Mouse (Mus musculus): ENCODE results near the gene Hmgcl. TPM values are rescaled to one million over a fixed set of nuclear protein-coding genes. Genes with fewer than 3 reads are reported as not detected.

Gene Hmgcl
- total RNA-seq (2017), result 97.1 and 111 TPM in 2 replicates

GRCm38 (mm10) chr4:135946278-135946658 is at the start of gene Hmgcl:
TSS of gene Hmgcl (plus strand) at chr4:135946448.
- peak; percentile 93 for ATAC-seq (ENCODE audit: extremely low read depth, insufficient number of reproducible peaks, low FRiP score, poor library complexity, severe bottlenecking)

DNA sequence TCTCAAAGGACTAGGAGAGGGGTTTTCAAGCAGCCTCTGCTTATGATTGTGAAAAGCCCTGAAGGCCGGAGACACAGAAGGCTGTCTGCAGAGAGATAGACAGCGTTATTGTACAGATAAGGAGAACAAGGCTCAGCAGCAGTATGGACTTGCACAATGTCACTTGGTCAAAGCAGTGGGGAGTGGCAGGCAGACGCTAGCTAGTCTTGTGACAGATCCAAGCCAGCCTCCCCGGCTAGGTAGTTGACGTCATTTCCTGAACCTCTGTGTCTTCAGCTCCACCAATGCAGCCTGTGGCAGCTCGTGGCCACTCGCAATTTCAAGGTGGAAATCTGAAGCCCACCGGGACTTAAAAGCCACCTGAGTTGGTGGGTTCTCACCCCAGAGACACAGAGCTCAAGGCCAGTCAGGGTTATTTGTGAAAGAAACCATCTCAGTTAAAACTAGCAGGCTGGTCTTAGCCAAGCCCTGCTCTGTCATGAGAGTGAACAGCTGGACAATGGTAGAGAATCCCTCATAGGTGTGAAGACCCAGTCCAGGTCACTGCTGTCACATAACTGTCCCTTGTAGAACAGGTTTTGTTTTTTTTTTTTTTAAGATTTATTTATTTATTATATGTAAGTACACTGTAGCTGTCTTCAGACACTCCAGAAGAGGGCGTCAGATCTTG is 47.7 kb upstream of the Hmgcl start:
- ATAC-seq (ENCODE audit: extremely low read depth, insufficient number of reproducible peaks, low FRiP score, poor library complexity, severe bottlenecking), result peak; percentile 86

GRCm38 (mm10) chr4:135899050-135899448 is 47.2 kb upstream of the Hmgcl start:
- peak; percentile 43; the same call in 1 of the 2 replicates for ATAC-seq (ENCODE audit: extremely low read depth, insufficient number of reproducible peaks, low FRiP score, poor library complexity, severe bottlenecking)

DNA sequence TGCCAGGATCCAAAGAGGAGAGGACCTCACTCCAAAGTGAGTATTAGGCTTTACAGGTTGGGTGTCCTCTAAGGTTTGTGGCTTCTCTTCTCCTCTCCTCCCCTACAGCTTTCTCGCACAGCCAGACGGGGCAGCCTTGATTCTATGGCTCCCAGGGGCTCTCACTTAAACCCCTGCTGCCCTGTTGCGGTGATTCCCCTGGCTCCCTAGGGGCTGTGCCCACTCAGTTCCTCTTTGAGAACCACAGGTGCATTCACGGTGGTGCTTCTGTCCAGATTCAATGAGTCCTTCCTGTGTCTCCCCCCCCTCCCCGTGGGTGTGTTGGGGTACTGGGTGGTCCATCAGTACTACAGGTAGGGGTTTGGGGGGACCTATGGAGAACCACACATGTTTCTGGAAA is 46.2 kb upstream of the Hmgcl start:
- ATAC-seq (ENCODE audit: extremely low read depth, insufficient number of reproducible peaks, low FRiP score, poor library complexity, severe bottlenecking), result peak; percentile 61

- ATAC-seq (ENCODE audit: extremely low read depth, insufficient number of reproducible peaks, low FRiP score, poor library complexity, severe bottlenecking), result no peak
Measured at GRCm38 (mm10) chr4:135902606-135903242, 43.5 kb upstream of the Hmgcl start.

GRCm38 (mm10) chr4:135904810-135905209 is 41.4 kb upstream of the Hmgcl start:
- no peak for ATAC-seq (ENCODE audit: extremely low read depth, insufficient number of reproducible peaks, low FRiP score, poor library complexity, severe bottlenecking)

GRCm38 (mm10) chr4:135906633-135907032 is 39.6 kb upstream of the Hmgcl start:
- no peak for ATAC-seq (ENCODE audit: extremely low read depth, insufficient number of reproducible peaks, low FRiP score, poor library complexity, severe bottlenecking)

GRCm38 (mm10) chr4:135909326-135910066 is 36.8 kb upstream of the Hmgcl start:
- no peak for ATAC-seq (ENCODE audit: extremely low read depth, insufficient number of reproducible peaks, low FRiP score, poor library complexity, severe bottlenecking)

- ATAC-seq (ENCODE audit: extremely low read depth, insufficient number of reproducible peaks, low FRiP score, poor library complexity, severe bottlenecking), result peak; percentile 69
Measured at GRCm38 (mm10) chr4:135911531-135911930, 34.7 kb upstream of the Hmgcl start.

DNA sequence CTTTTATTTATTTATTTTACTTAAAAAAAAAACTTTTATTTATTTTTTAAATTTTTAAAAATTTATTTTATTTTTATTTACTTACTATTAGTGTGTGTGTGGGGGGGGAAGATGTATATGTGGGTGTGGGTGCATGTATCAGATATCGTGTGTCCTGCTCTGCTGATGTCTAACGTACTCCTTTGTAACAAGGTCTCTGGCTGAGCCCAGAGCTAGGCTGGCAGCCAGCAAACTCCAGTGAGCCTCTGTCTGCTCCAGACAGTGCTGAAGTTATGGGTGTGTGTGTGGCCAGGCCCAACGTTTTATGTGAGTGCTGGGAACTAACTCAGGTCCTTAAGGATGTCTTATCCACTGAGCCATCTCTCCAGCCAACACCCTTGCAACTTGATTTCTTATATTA is 34.1 kb upstream of the Hmgcl start:
- ATAC-seq (ENCODE audit: extremely low read depth, insufficient number of reproducible peaks, low FRiP score, poor library complexity, severe bottlenecking), result no peak; the same call in 1 of the 2 replicates

DNA sequence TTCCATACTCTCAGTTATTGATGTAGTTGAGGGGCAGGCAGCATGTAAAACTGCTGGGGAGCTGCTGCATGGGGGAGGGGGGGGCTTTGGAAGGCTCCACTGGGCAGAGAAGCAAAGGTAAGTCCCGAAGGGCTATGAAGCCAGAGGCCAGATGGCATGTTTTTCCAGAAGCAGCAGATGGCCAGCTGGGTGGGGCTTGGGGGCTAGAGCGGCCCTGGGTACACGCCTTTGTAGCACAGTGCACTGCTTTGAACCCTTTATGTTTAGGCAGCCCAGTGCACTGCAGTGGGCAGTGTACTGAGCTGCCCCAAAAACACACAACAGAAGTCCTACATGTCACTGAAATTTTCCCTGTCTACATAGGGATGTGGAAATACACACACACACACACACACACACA is 33.4 kb upstream of the Hmgcl start:
- ATAC-seq (ENCODE audit: extremely low read depth, insufficient number of reproducible peaks, low FRiP score, poor library complexity, severe bottlenecking), result no peak

- ATAC-seq (ENCODE audit: extremely low read depth, insufficient number of reproducible peaks, low FRiP score, poor library complexity, severe bottlenecking), result no peak
Measured at GRCm38 (mm10) chr4:135913433-135913832, 32.8 kb upstream of the Hmgcl start.

- ATAC-seq (ENCODE audit: extremely low read depth, insufficient number of reproducible peaks, low FRiP score, poor library complexity, severe bottlenecking), result peak; percentile 27; the same call in 1 of the 2 replicates
Measured at GRCm38 (mm10) chr4:135918635-135919279, 27.5 kb upstream of the Hmgcl start.

- no peak for ATAC-seq (ENCODE audit: extremely low read depth, insufficient number of reproducible peaks, low FRiP score, poor library complexity, severe bottlenecking)
Measured at GRCm38 (mm10) chr4:135919280-135919639, 27.0 kb upstream of the Hmgcl start.

DNA sequence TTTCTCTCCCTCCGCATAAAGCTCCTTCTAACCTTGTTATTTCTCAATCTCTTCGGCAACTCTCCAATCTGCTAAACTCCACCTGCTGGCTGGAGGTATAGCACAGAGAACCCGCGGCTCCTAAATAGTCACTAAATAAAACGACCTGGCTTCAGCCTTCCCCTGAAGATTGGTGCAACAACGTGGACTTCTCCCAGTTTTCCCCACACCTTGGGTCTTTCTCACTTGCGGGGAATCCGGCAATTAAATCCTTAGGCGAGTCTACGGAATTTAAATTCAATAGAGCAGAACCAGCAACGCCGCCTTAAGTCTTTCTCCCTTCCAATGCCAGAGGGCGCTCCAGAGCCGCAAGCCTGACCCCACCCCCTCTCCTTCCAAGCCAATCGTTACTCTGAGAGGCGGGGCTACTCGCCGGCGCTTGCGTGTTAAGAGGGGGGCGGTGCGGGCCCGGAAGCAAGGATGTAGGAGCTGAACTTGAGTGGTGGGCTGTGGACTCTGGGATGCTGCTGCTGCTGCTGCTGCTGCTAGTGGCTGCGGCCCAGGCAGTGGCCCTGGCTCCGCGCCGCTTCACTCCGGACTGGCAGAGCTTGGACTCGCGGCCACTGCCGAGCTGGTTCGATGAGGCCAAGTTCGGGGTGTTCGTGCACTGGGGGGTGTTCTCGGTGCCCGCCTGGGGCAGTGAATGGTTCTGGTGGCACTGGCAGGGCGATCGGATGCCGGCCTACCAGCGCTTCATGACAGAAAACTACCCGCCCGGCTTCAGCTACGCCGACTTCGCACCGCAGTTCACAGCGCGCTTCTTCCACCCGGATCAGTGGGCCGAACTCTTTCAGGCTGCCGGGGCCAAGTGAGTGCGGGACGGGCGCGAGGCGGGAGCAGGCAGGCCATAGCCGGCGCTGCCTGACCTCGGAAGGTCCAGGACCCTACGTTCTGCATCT is 25.7 kb upstream of the Hmgcl start, which contains the start of gene Fuca1:
Gene Fuca1 (plus strand): TSS at position 432 of the 938 bp plus-strand sequence.
- ATAC-seq (ENCODE audit: extremely low read depth, insufficient number of reproducible peaks, low FRiP score, poor library complexity, severe bottlenecking), result peak; percentile 90

- no peak for ATAC-seq (ENCODE audit: extremely low read depth, insufficient number of reproducible peaks, low FRiP score, poor library complexity, severe bottlenecking)
Measured at GRCm38 (mm10) chr4:135921257-135922120, 24.8 kb upstream of the Hmgcl start.

DNA sequence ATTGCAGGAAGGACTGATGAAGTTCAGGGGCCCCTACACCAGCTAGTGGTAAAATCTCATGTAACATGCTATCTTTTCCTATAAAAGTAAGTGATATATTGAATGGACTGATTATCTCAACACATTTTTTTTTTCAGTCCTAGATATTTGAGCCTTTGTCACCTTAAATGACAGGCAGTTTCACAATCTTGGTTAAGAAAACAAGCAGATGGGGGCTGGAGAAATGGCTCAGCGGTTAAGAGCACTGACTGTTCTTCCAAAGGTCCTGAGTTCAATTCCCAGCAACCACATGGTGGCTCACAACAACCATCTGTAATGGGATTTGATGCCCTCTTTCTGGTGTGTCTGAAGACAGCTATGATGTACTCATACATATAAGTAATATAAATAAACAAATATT is 24.1 kb upstream of the Hmgcl start:
- ATAC-seq (ENCODE audit: extremely low read depth, insufficient number of reproducible peaks, low FRiP score, poor library complexity, severe bottlenecking), result no peak

- ATAC-seq (ENCODE audit: extremely low read depth, insufficient number of reproducible peaks, low FRiP score, poor library complexity, severe bottlenecking), result no peak
Measured at GRCm38 (mm10) chr4:135924418-135924817, 21.8 kb upstream of the Hmgcl start.

All from neutrophil, adult 5-6 weeks (primary cell).